Mouse (Mus musculus) cerebellum, postnatal 10 days (tissue): ENCODE results near the gene Ndufa10.
"Not testable (repeated sequence)": the region's sequence is repeated elsewhere in the genome, so short reads cannot be mapped to it uniquely, and the experiment has no call there.

Experiments
- DNase-seq, 2 experiments: peaks; one replicate each; pipeline ENCODE4 v3.0.0; 2021; ENCODE audit warnings: mixed read lengths in 2 of 2

Gene Ndufa10

DNA sequence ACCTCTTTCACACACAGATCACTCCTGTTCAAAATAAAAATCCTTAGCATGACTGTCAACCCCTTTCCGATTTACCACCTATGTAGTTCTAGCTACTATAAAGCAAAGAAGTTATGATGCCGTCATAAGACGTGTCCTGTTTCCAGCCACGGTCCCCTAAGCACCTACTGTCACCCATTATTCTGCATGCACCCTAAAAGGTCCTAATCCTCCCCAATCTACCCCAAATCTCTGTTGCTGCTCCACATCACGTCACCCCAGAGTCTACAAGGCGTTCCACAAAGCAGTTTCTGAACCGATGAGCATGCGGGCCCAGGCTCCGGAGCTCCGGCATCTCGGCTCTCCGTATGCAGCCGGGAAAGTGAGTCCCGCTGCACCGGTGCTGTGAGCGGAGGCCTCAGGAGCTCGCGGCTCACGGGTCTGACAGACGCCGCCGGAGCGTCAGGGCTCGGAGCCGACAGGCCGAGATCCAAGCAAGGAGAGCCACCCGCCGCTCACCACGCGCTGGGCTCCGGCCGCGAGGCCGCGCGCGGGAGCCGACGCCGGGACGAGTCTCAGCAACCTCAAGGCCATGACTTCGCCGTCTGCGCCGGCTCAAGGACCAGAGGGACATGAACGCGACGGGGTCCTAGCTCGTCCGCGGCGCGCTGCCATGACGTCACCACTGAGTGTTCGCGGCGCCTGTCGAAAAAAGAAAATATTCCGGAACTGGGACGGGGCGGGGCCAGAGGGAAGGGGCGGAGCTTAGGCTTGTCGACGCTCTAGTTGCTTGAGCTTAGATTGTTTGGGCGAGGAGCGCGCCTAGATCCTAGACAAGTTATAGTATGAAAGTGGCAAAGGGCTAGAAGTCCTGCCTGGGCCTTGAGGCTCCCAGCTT lies at the start of gene Ndufa10:
Gene Ndufa10, minus strand, starts transcription at position 696 of the 877 bp plus-strand sequence.
- peak; percentile 98 to 99 for DNase-seq

DNA sequence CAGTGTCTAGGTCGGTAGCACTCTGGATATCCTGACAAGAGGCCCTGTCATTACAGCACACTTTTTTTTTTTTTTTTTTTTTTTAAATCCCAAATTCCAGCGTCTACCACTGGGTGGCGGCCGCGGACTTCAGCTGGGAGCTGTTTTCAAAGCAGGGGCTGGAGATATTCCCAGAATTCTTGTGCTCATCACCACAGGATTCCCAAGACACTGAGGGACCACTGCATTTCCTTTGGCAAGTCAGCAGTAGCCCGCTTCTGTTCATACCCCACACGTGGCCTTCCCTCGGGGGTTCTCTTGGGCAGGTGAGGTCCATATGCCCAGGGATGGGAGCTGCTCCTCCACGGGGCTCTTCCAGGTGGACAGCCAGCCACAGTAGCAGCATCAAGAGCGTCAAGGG lies 47.7 kb upstream of the Ndufa10 start:
- DNase-seq, result peak; percentile 81 to 88

DNA sequence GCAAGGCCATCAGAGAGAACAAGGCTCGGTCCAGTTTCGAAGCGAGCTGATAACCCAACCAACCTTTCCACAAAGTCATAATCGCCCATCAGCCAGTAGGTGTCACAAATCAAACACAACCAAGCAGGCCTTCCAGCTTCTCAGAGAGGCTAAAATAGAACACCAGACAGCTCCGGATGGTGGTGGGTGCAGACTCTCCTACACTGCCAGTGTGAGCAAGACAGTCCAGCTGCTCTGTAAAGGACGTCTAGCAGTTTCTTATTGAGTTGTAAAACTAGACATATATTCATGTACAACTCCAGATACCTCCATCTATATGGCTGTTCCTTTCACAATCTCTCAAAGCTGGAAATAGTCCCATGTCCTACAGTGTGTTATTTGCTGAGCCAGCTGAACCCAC lies 45.4 kb upstream of the Ndufa10 start:
- no peak for DNase-seq

DNA sequence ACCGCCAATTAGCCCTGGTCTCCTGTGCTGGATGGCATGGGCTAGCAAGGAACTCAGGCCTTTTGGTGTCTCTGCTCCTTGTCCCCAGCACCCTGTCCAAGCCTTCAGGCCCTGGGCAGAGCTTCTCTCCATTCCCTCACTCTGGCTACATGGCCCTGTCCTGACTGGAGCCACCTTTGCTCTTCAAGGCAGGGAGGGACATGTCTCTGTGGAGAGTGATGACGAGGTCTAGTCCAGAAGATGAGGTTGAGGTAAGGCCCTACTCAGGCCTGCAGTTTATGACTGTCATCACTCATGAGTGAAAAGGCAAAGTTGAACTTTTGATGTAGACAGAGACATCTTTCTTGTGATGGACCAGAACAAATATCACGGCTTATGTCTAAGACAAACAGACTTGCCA lies 44.9 kb upstream of the Ndufa10 start, which contains the start of gene Olfr1414:
Gene Olfr1414, minus strand, starts transcription at position 101 of the 400 bp plus-strand sequence.
- DNase-seq, result no peak

DNA sequence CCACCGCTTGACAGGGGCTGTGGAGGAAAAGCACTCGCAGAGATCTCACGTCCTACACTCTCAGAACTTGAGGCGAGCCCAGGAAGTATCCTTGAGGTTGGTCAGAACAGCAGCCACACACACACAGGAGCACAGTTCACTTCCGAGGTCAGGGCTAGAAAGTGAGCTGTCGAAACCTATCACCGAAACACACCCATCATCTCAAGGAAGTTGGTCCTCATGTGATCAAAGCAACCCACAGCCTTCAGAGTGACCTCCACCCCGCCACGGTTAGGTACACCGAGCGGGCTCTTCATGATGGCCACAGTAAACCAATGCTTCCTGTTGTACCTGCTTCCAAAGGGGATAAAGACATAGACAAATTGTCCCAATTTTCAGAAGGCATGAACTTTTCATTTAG lies 41.7 kb upstream of the Ndufa10 start:
- no peak for DNase-seq

DNA sequence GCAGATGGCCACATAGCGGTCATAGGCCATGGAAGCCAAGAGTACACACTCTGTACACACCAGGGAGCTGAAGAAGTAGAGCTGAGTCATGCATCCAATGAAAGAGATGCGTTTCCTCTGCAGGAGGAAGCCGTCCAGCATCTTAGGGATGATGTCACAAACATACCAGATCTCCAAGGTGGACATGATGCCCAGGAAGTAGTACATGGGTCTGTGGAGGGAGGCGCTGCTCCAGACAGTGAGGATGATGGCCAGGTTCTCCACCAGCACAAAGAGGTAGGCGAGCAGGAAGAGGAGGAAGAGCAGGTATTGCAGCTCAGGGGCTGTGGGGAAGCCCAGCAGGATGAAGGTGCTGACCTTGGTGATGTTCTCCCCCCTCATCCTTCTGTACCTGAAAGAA lies 38.0 kb upstream of the Ndufa10 start:
- DNase-seq, result not testable (repeated sequence)

DNA sequence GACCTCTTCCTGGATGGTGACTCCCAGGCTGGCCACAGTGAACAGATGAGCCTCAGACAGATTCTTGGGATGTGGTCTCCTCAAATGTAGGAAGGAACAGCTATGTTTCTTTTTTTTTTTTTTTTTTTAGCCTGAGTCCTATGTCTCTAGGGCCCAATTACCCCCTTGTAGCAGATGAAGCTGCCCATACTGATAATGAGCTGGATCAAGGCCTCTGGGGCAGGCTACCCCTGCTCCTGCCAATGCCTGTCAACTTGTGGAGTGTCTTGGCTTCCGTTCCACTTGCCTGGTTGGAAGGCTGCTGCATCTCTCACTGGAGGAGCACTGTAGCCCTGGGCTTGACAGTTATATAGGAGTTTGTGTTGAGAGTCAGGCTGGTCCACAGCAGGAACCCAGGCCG lies 22.3 kb upstream of the Ndufa10 start, which contains the start of gene Olfr1415:
Gene Olfr1415, minus strand, starts transcription at position 101 of the 400 bp plus-strand sequence.
- peak in 1 of 2 experiments; percentile 13 for DNase-seq

DNA sequence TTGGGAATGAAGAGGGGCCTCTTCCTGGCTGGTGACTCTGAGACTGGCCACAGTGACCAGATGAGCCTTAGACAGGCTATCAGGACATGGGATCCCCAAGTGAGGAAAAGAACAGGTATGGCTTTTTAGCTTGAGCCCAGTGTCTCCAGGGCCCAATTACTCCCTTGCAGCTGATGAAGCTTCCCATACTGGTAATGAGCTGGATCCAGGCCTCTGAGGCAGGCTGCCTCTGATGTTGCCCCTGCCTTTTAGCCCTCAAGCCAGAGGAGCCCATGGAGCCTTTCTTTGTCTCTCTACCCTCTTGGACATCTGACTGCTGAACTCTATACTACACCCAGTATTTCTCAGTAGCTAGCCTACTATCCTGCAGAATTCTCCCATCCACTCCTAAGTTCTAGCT lies 11.4 kb upstream of the Ndufa10 start, which contains the start of gene Olfr1416:
Gene Olfr1416, minus strand, starts transcription at position 101 of the 400 bp plus-strand sequence.
- DNase-seq, result no peak

DNA sequence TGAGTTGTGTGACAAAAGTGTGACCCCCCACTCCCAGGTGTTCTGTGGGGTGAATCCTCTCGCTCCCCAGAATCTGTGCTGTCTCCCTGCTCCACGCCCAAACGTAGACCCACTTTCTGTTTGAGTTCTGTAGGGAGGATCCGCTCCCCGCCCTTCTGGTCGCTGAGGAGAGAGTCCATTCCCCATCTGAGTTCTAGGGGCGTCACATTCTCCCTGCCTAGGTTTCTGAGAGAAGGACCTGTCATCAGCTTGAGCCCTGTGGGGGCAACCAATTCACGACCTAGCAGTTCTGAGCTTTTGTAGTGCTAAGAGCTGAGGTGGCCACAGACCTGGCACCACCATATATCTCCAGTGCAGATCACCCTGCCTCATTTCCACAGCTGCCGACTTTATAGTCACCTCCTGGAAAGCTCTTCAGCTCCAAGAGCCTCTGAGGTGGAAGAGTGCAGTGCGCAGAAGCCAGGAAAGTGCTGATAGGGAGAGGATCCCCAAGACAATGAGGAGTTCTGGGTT lies 462 bp upstream of the Ndufa10 start:
- DNase-seq, result peak in 1 of 2 experiments; percentile 62

DNA sequence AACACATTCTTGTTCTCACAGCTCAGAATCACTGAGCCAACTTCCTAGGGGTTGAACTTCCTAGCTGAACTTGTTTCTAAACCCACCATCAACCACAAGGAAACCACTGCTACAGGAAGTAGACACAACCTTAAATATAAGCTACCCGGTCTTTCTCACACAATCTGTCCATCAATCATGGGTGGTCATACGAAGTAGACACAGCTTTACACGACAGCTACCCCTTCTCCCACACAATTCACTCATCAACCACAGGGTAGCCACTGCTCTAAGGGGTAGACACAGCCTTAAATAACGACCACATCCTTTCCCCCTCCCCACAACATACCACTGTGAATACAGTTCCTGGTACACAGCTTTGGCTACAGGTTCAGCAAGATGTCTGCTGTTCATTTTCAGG lies 4.8 kb downstream of the Ndufa10 start:
- DNase-seq, result no peak

DNA sequence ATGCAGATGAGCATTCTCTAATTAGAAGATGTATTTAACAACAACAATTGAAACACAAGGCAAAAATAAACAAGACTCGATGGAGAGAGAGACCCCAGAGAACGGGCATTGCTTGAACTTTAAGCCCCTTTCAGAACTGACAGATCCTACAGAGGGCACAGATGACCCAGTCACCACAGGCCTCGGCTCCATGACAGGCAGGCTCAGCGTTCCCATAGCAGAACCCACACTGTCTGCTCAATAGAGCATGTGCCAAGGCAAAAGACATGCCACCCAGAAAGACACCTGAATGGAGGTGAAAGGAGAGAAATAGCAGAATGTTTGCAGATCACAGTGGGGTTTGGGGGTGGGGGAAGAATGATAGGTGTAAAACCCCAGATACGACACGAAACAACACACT lies 15.2 kb downstream of the Ndufa10 start:
- DNase-seq, result peak; percentile 23 to 45

DNA sequence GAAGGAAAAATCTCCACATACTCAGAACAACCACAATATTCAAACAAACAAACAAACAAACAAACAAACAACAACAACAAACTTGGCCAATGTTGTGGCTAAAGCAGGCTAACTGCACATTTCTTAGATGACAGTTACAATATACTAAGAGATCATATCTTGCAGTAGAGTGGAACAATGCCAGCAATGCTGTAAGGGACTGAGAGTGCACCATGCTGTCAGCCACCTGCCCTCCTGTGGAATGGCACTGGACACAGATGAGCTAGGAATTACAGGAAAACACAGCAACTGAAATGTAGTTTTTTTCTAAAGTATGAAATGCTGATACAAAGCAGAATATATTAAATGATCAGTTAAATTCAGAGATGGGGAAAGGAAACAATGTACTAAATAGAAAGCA lies 15.9 kb downstream of the Ndufa10 start:
- DNase-seq, result peak; percentile 64 to 67

DNA sequence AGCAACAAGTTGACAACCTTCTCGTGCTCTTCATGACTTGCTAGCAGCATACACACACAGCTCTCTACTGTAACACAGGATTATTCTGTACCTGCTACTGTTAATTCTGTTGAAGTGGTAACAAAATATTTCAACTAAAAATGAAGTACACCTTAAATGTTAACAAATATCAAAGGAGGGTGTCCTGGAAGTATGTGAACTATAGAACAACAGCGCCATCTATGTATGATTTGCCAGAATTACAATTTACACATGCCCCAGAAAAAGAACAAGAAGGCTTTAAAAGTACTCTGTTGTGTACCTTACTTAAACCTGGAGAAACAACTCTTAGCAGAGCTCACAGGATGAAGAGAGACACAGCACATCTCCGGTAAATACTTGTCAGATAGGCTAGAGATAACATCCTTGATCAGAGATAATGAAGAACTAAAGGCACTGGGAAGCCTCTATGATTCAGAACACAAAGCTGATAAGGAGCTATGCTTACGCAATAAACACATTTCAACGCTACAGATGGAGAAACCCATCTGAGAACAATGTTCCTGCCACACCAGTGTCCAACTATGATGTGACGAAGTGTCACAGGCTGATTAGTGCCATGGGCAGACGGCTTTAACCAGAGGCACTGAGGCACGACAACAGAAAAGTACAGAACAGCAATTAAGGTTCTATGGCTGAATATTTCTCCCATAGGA lies 19.8 kb downstream of the Ndufa10 start:
- peak in 1 of 2 experiments; percentile 61 for DNase-seq

DNA sequence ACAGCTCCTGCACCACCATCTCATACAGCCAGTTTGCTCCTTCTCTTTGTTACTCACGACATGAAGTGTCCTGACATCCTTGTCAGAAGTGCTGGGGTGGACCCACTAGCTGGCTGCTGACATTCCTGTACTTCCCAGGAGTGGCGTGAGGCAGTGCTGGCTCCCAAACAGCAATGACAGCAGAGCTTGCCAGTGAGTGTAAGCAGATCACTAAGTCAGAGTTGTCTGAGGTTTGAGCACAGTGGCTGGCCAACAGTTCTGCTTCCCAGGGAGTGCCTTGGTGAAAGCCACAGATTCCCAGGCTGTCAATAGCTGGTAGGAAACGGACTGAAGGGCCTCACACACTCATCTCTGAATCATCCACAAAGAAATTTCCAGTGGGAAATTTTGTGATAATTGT lies 25.4 kb downstream of the Ndufa10 start:
- DNase-seq, result no peak

DNA sequence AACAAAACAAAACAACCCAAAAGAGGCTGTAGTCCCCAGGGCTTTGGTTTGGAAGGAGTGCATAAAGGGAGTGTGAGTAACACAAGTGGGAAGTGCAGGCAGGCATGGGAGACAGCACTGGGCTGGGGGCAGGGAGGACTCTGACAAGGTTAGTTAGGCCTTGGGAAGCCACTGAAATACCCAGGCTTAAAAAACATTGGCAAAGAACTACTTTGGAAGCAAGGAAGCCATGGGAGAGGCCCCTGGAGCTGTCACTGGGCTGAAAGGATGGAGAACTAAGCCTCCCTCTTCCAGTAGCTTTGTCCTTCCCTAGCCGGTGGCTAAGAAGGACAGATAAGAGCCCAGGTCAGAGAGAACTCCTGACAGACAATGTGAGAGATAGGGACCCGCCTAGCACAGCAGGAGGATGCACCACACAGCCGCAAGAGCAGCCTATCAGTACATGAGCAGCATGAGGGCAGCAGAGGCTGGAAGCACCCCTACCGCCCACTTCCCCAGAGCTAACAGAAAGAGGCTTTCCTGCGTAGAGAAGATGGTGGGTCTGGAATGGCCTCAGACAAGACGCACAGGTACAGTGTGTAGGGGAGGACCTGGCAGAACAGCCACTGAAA lies 32.1 kb downstream of the Ndufa10 start:
- DNase-seq, result no peak

DNA sequence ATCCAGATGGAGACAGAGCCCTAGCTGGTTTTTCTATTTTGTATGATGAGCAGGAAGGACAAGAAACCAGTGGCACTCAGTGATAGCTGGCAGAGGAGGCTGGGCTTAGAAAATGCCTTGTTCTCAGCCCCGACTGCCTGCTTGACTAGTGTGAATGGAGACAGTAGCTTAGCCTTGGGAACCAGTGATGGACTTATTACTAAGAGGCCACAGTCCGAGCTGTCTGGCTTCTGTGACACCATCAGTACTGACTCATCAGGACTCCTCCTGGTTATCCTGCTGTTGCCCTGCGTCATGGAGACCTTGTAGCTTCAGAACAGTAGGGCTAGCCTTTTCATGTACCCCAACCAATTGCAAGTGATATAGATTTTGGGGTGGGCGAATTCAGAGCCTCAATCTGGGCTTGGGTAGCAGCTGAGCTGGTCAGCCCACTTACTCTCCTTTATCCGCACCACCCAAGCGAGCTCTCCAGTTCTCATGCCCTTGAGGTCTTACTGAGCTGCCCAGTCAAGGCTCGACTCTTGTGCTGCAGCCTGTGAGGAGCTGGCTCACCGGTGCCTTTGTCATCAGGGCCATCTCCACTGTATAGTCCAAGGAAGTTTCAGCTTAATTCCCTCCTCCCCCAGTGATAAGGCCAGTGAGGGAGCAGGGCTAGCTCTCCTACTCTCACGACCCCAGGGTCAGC lies 33.5 kb downstream of the Ndufa10 start:
- DNase-seq, result no peak

DNA sequence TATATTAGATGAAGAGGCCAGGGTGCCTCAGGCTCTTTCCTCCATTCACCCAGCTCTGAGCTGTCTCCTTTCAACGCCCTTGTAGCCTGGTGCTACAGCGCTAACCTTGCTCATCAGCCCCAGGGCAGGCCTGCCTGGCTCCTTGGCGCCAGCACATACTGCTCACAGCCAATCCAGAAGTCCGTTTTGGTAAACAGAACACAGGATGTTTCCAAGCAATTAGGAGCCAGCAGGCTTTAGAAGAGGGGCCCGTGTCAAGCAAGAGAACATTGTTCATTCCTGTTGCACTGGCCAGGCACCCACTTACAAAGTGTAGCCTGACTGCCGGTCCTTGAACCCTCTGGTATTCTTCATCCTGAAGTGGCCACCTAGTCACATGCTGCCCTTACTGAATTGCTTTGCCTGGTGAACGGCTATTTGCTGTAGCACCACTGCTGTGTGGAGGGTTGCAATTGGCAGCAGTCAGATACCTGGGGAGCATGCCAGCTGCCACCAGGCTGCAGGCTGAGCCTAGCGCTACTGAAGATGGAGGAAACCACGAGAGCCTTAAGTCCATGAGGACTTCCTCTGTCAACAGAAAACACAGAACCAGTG lies 35.9 kb downstream of the Ndufa10 start:
- peak; percentile 90 to 93 for DNase-seq

DNA sequence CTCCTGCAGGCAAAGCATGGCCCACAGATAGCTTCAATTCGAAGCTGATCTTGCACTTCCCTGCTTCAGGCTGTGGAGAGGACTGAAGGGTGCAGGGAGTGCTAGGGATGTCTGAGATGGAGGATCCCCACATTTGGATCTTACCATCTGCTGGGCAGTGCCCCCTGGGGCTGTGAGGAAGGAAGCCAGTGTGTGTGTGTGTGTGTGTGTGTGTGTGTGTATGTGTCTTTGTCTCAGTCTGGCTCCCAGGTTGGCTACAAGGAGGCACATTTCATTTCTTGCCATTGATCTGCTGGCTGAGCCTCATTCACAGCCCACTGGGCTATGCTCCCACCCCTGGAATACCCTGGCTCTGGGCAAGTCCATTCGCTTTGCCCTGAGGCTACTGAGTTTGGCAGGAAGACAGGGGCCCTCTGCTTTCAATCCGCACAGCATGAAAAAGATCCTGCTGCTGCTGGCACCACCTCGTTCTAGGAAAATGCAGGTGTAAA lies 36.8 kb downstream of the Ndufa10 start:
- DNase-seq, result peak; percentile 72 to 81

DNA sequence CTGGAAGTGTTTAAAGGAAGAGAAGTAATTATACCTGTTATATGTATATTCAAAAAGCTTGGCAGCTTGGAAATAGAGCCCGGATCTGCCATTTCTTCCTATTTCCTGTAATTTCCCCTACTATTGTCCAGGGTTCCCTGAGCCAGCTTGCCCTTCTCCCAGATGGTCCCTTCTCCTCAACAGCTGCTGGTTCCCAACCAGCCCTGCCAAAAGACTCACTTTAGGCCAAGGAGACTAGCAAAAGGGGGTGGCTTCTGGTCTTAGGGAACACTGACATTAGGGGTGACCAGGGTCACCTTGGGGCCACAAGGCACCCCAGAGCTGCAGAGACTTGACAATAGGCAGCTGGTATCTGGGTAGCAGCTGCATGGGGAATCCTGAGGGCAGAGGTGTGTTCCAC lies 38.7 kb downstream of the Ndufa10 start:
- DNase-seq, result peak; percentile 53 to 58

DNA sequence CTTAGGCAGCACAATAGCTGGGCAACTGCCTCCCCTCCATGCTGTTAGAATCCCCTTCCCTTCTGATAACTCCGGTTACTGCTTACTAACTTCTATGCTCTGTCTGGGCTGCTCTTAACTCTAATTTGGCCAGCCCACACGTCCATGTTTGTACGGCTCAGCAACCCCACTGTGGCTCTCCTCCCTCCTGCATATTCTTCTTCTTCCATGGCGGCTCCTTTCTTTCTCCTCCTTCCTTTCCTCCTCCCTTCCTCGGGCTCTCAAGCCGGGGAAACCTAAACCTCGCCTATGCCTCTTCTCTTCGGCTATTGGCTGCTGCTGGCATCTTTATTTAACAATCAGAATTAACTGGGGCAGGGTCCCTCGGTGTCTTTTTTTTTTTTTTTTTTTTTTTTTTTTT lies 40.9 kb downstream of the Ndufa10 start:
- DNase-seq, result no peak

DNA sequence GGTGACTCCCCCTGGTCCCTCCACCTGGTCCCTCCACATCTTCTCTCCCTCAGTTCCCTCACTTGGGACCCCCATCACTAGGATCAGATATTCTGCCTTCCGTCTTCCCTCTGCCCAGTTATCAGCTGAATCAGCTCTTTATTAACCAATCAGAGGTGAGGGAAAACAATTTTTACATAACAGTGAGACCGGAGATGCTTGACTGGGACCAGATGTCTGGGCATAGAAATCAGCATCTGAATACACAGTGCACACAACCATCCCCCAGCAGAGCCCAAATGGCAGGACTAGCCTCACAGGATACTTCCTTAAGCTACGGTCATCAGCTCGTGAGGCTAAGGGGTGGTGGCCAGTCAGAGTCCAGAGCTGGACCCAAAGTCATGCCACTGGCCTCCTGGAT lies 41.6 kb downstream of the Ndufa10 start:
- DNase-seq, result peak in 1 of 2 experiments; percentile 17

DNA sequence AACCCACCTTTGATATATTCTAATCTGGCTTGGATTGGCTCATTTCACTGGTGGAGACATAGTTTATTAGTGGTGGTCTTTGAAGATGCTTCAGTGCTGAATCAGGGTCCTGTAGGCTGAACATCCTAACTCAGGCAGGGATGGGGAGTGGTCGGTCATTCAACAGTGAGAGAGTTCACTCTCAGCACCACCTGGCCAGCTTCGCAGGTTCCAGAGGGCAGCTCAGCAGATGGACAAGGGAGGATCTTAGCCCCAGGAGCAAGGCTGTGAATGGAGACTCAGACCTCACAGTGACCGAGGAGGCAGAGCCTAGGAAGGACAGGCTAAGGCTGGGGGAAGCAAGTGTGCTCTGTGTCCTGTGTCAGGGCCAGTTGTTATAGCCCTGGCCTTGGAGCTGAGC lies 42.2 kb downstream of the Ndufa10 start:
- no peak for DNase-seq
